Mouse (Mus musculus) forebrain, embryonic 16.5 days (tissue): ENCODE data around the gene Gm30191. TPM values are rescaled to one million over a fixed set of nuclear protein-coding genes. Genes with fewer than 3 reads are reported as not detected.

Experiments used
- ATAC-seq: fragments of 200-750 bp; cut with Nextera tagmentation; 2 replicates; pipeline ENCODE4 v1.8.0; 2017; ENCODE audit warnings: mild to moderate bottlenecking, moderate library complexity
- H3K27ac ChIP-seq: fragments of 300-500 bp; sonication (generic); 2 replicates; pipeline ENCODE4 v1.5.1; 2014; ENCODE audit warnings: low read length, control low read depth
- H3K27me3 ChIP-seq: fragments of 300-500 bp; sonication (generic); replicated peaks from 2 replicates; pipeline ENCODE4 v1.6.1; 2014; ENCODE audit warnings: low read length; ENCODE audit not compliant: control insufficient read depth, insufficient read depth
- H3K36me3 ChIP-seq: fragments of 300-500 bp; sonication (generic); 2 replicates; pipeline ENCODE4 v1.6.1; 2014; ENCODE audit not compliant: control insufficient read depth, insufficient read depth
- H3K4me1 ChIP-seq: fragments of 300-500 bp; sonication (generic); replicated peaks from 2 replicates; pipeline ENCODE4 v1.6.1; 2014; ENCODE audit warnings: low read length; ENCODE audit not compliant: control insufficient read depth, insufficient read depth
- H3K4me2 ChIP-seq: fragments of 300-500 bp; sonication (generic); 2 replicates; pipeline ENCODE4 v1.6.1; 2014; ENCODE audit warnings: mild to moderate bottlenecking, low read length, control low read depth
- H3K4me3 ChIP-seq: fragments of 300-500 bp; sonication (generic); replicated peaks from 2 replicates; pipeline ENCODE4 v1.5.1; 2014; ENCODE audit warnings: mild to moderate bottlenecking, low read length, control low read depth
- H3K9ac ChIP-seq: fragments of 300-500 bp; sonication (generic); replicated peaks from 2 replicates; pipeline ENCODE4 v1.6.1; 2014; ENCODE audit warnings: low read depth, low read length, control low read depth
- H3K9me3 ChIP-seq: fragments of 300-500 bp; sonication (generic); 2 replicates; pipeline ENCODE4 v1.6.1; 2016; ENCODE audit warnings: low read length; ENCODE audit not compliant: control insufficient read depth
- WGBS: fragments of 180-500 bp; shearing (Covaris S2); extraction: QIAGEN DNeasy Blood & Tissue Kit; methylation state at CpG from one replicate; pipeline ENCODE4 v1.1.7; 2014; 5-methylcytosine and 5-hydroxymethylcytosine counted together
- polyA plus RNA-seq: library from polyadenylated mRNA; unstranded; fragments of >200 nt; fragmentation: Nextera tagmentation; extraction: Ambion mirVana; gene quantifications from 2 replicates; pipeline ENCODE4 v1.2.1, GENCODE M21; 2015

Gm30191 gene
- not detected in 2 replicates for polyA plus RNA-seq

- WGBS: 65% methylated on average over 7 of the region's 7 CpGs
- Histone ChIP-seq H3K9ac (peak within 1 kb of the TSS; percentile 72; the same call in 1 of the 2 replicates), H3K36me3 (no peaks in the 10 kb centered on the region), H3K4me3 (peak within 1 kb of the TSS; percentile 78), H3K27me3 (peaks cover 27% of the 10 kb centered on the region), H3K4me2 (peak within 1 kb of the TSS; percentile 70), H3K4me1 (peaks cover 35% of the 10 kb centered on the region), H3K27ac (no peak within 1 kb of the TSS), H3K9me3 (no peaks in the 10 kb centered on the region)
- ATAC-seq: no peak
Measured at GRCm38 (mm10) chr4:134246719-134247258, at the start of gene Gm30191. TSS of gene Gm30191 (plus strand) at chr4:134246935.

- ATAC-seq: no peak
- no peak overlapping the region for H3K4me2 ChIP-seq
- no peak overlapping the region for H3K9ac ChIP-seq
- H3K36me3 ChIP-seq: no peaks in the 10 kb centered on the region
- H3K27ac ChIP-seq: no peak overlapping the region
- H3K9me3 ChIP-seq: no peaks in the 10 kb centered on the region
- H3K4me1 ChIP-seq: no peaks in the 10 kb centered on the region
- WGBS: 82% methylated on average over 2 of the region's 2 CpGs
- H3K4me3 ChIP-seq: no peak overlapping the region
- no peaks in the 10 kb centered on the region for H3K27me3 ChIP-seq
Measured at GRCm38 (mm10) chr4:134199371-134199770, 47.4 kb upstream of the Gm30191 start.

GRCm38 (mm10) chr4:134202904-134203303, 43.8 kb upstream of the Gm30191 start, which contains the start of gene Gm7534:
TSS of gene Gm7534 (minus strand) at chr4:134203004.
- WGBS: 89% methylated on average over 4 of the region's 4 CpGs
- Histone ChIP-seq H3K9me3 (no peaks in the 10 kb centered on the region), H3K4me2 (no peak within 1 kb of the TSS), H3K36me3 (no peaks in the 10 kb centered on the region), H3K27ac (no peak within 1 kb of the TSS), H3K4me3 (no peak within 1 kb of the TSS), H3K4me1 (no peaks in the 10 kb centered on the region), H3K9ac (no peak within 1 kb of the TSS), H3K27me3 (no peaks in the 10 kb centered on the region)
- no peak for ATAC-seq

GRCm38 (mm10) chr4:134203340-134203896, 43.3 kb upstream of the Gm30191 start:
- WGBS: 89% methylated on average over 17 of the region's 17 CpGs
- Histone ChIP-seq H3K36me3 (no peaks in the 10 kb centered on the region), H3K4me1 (no peaks in the 10 kb centered on the region), H3K4me3 (no peak overlapping the region), H3K9ac (no peak overlapping the region), H3K9me3 (no peaks in the 10 kb centered on the region), H3K27ac (no peak overlapping the region), H3K4me2 (no peak overlapping the region), H3K27me3 (no peaks in the 10 kb centered on the region)
- ATAC-seq: no peak

GRCm38 (mm10) chr4:134206488-134207053, 40.2 kb upstream of the Gm30191 start:
- no peaks in the 10 kb centered on the region for H3K27me3 ChIP-seq
- H3K4me2 ChIP-seq: no peak overlapping the region
- ATAC-seq: no peak
- H3K9ac ChIP-seq: no peak overlapping the region
- no peaks in the 10 kb centered on the region for H3K4me1 ChIP-seq
- no peaks in the 10 kb centered on the region for H3K9me3 ChIP-seq
- no peak overlapping the region for H3K4me3 ChIP-seq
- no peak overlapping the region for H3K27ac ChIP-seq
- H3K36me3 ChIP-seq: no peaks in the 10 kb centered on the region
- WGBS: 75% methylated on average over 6 of the region's 6 CpGs

- Histone ChIP-seq H3K4me2 (no peak overlapping the region), H3K9me3 (no peaks in the 10 kb centered on the region), H3K4me3 (no peak overlapping the region), H3K27ac (no peak overlapping the region), H3K27me3 (no peaks in the 10 kb centered on the region), H3K36me3 (no peaks in the 10 kb centered on the region), H3K4me1 (no peaks in the 10 kb centered on the region), H3K9ac (no peak overlapping the region)
- ATAC-seq: no peak
- WGBS: 69% methylated on average over 11 of the region's 11 CpGs
Measured at GRCm38 (mm10) chr4:134222793-134223600, 23.7 kb upstream of the Gm30191 start.

- ATAC-seq: no peak
- H3K4me3 ChIP-seq: no peak within 1 kb of the TSS
- no peak within 1 kb of the TSS for H3K9ac ChIP-seq
- H3K4me2 ChIP-seq: no peak within 1 kb of the TSS
- H3K9me3 ChIP-seq: no peaks in the 10 kb centered on the region
- no peaks in the 10 kb centered on the region for H3K4me1 ChIP-seq
- WGBS: 74% methylated on average over 8 of the region's 8 CpGs
- no peaks in the 10 kb centered on the region for H3K27me3 ChIP-seq
- H3K36me3 ChIP-seq: no peaks in the 10 kb centered on the region
- no peak within 1 kb of the TSS for H3K27ac ChIP-seq
Measured at GRCm38 (mm10) chr4:134227194-134227593, 19.5 kb upstream of the Gm30191 start, which contains the start of gene Catsper4. TSS of gene Catsper4 (minus strand) at chr4:134227383.

- Histone ChIP-seq H3K36me3 (no peaks in the 10 kb centered on the region), H3K9me3 (no peaks in the 10 kb centered on the region), H3K4me2 (no peak overlapping the region), H3K27me3 (no peaks in the 10 kb centered on the region), H3K4me3 (no peak overlapping the region), H3K4me1 (no peaks in the 10 kb centered on the region), H3K27ac (no peak overlapping the region), H3K9ac (no peak overlapping the region)
- 47% methylated on average over 8 of the region's 8 CpGs for WGBS
- no peak for ATAC-seq
Measured at GRCm38 (mm10) chr4:134230431-134230830, 16.3 kb upstream of the Gm30191 start.

- Histone ChIP-seq H3K4me3 (no peak overlapping the region), H3K36me3 (no peaks in the 10 kb centered on the region), H3K4me1 (peaks cover 7% of the 10 kb centered on the region), H3K4me2 (no peak overlapping the region), H3K27me3 (peaks cover 3% of the 10 kb centered on the region), H3K27ac (no peak overlapping the region), H3K9me3 (no peaks in the 10 kb centered on the region), H3K9ac (no peak overlapping the region)
- no peak for ATAC-seq
- WGBS: 82% methylated on average over 5 of the region's 5 CpGs
Measured at GRCm38 (mm10) chr4:134234876-134235275, 11.9 kb upstream of the Gm30191 start.
